Mouse (Mus musculus) brown adipose tissue, adult 24 weeks (tissue): ENCODE measurements around the gene Cpne8. TPM values are rescaled to one million over a fixed set of nuclear protein-coding genes. Genes with fewer than 3 reads are reported as not detected.

Experiments
- H3K27ac ChIP-seq: fragments of 200-500 bp; replicated peaks from 2 replicates; pipeline ENCODE4 v1.5.1; 2012; ENCODE audit warnings: low read depth, mild to moderate bottlenecking, low read length
- H3K4me1 ChIP-seq: fragments of 200-500 bp; 2 replicates; pipeline ENCODE4 v1.6.1; 2012; ENCODE audit warnings: low read length, mixed read lengths; ENCODE audit not compliant: control insufficient read depth, insufficient read depth, insufficient read length
- H3K4me3 ChIP-seq: fragments of 200-500 bp; 2 replicates; pipeline ENCODE4 v1.5.1; 2012; ENCODE audit warnings: low read depth, mild to moderate bottlenecking, low read length, moderate library complexity; ENCODE audit not compliant: insufficient read depth
- polyA plus RNA-seq: library from polyadenylated mRNA; stranded (reverse); fragments of >200 nt; gene quantifications from 2 replicates; pipeline ENCODE4 v1.2.4, GENCODE M21; 2012; ENCODE audit not compliant: missing spikeins, insufficient read depth, insufficient read length

Gene Cpne8
- polyA plus RNA-seq, 1 experiment, result 4.8 TPM

- H3K27ac ChIP-seq, result no peak overlapping the region
- no peaks in the 10 kb centered on the region for H3K4me1 ChIP-seq
- no peak overlapping the region for H3K4me3 ChIP-seq
These were observed 233.2 kb downstream of the Cpne8 start for GRCm38 (mm10) chr15:90446076-90446475.
